ENCODE assay signal across 8 mouse cellular contexts in the genomic region with DNA sequence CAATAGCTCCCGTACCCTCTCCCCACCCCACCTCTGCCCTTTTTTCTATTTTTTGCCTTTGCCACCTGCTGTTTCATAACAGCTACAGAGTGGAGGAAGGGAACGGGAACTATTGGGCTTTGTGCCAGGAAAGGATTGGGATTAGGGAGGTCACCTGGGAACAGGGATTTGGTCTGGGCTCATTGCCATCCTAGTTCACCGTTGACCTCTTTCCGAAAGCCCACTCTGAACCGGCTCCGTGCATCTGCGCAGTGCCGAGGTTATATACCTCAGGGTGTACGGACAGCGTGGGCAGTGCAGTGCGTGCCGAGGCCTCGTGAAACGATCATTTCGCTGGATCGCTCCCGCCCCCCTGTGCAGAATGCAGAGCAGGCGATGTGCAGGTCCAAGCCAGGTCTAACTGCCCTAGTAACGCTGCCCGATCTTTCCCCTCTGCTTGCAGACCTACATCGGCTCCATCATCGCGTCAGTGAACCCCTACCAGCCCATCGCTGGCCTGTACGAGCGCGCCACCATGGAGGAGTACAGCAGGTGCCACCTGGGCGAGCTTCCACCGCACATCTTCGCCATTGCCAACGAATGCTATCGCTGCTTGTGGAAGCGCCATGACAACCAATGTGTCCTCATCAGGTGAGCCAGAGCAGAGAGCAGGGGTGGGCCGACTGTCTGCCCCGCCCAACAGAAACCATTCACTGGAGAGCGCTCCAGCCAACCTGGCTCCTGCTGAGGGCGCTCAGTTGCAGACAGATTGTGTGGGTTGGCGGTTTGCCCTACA.
A peak's percentile ranks its signal among the peaks of the same experiment; 100 is the strongest.
DNase-seq lines count a peak whose midpoint lies in the region; ATAC-seq lines count a peak whose summit lies in the region.

No protein-coding gene starts in this region.

- 61% methylated on average over 38 of the region's 38 CpGs for WGBS in neural tube, embryonic 11.5 days
- WGBS in neural tube, embryonic 14.5 days = 55% methylated on average over 38 of the region's 38 CpGs

- H3K4me2 ChIP-seq in neural tube, embryonic 11.5 days (ENCODE audit: low read depth) = 0 out of 2 replicates have a peak overlapping the region, but pooled peaks have one; percentile 14
- H3K4me2 ChIP-seq in neural tube, embryonic 14.5 days (ENCODE audit: low read depth, low read length) = peak overlapping the region; percentile 36

- no peaks in the 10 kb centered on the region for H3K9me3 ChIP-seq in neural tube, embryonic 11.5 days (ENCODE audit: control insufficient read depth, low read length)
- no peaks in the 10 kb centered on the region for H3K9me3 ChIP-seq in neural tube, embryonic 14.5 days (ENCODE audit: control insufficient read depth, low read length)

- DNase-seq in neural tube, embryonic 11.5 days (ENCODE audit: low spot score) = no peak
- no peak for DNase-seq in neural tube, embryonic 10.5 days (ENCODE audit: extremely low spot score, low spot score)
- DNase-seq in frontal cortex, postnatal 25 days (ENCODE audit: low spot score in 2 of 2) = peak; percentile 21 to 22
- DNase-seq in layer of hippocampus, postnatal 25 days (ENCODE audit: extremely low spot score in 1 of 2, low spot score in 1 of 2) = peak; percentile 49 to 55
- no peak for DNase-seq in thymus, postnatal 0 days (ENCODE audit: low spot score)
- no peak for DNase-seq in embryo, embryonic 9.5 days (ENCODE audit: extremely low spot score)
- no peak for DNase-seq in gastrocnemius, adult 8-10 months (ENCODE audit: low spot score in 2 of 2)

- no peaks in the 10 kb centered on the region for H3K27me3 ChIP-seq in neural tube, embryonic 11.5 days (ENCODE audit: control insufficient read depth, insufficient read depth, low read length)
- no peaks in the 10 kb centered on the region for H3K27me3 ChIP-seq in neural tube, embryonic 14.5 days (ENCODE audit: control insufficient read depth, insufficient read depth, low read length)

- no peaks in the 10 kb centered on the region for H3K4me1 ChIP-seq in neural tube, embryonic 11.5 days (ENCODE audit: control insufficient read depth, insufficient read depth, low read length)
- H3K4me1 ChIP-seq in neural tube, embryonic 14.5 days (ENCODE audit: control insufficient read depth, insufficient read depth, low read length) = peaks cover 7% of the 10 kb centered on the region

- no peaks in the 10 kb centered on the region for H3K36me3 ChIP-seq in neural tube, embryonic 11.5 days (ENCODE audit: control insufficient read depth, insufficient read depth, low read length)
- no peaks in the 10 kb centered on the region for H3K36me3 ChIP-seq in neural tube, embryonic 14.5 days (ENCODE audit: control insufficient read depth, insufficient read depth, low read length)

- no peak overlapping the region for H3K27ac ChIP-seq in neural tube, embryonic 11.5 days (ENCODE audit: low read depth, low read length)
- 0 out of 2 replicates have a peak overlapping the region, but pooled peaks have one; percentile 10 for H3K27ac ChIP-seq in neural tube, embryonic 14.5 days (ENCODE audit: low read depth, low read length)

- ATAC-seq in neural tube, embryonic 11.5 days (ENCODE audit: insufficient read depth, low FRiP score, low TSS enrichment) = no peak
- ATAC-seq in neural tube, embryonic 14.5 days (ENCODE audit: low read depth) = peak; percentile 65

- no peak overlapping the region for H3K4me3 ChIP-seq in neural tube, embryonic 11.5 days (ENCODE audit: low read depth, low read length)
- H3K4me3 ChIP-seq in neural tube, embryonic 14.5 days (ENCODE audit: low read depth, low read length) = peak overlapping the region; percentile 13; the same call in 1 of the 2 replicates

- H3K9ac ChIP-seq in neural tube, embryonic 11.5 days (ENCODE audit: low read length) = no peak overlapping the region
- H3K9ac ChIP-seq in neural tube, embryonic 14.5 days (replicated peaks; ENCODE audit: low read depth, low read length) = no peak overlapping the region

Comparison
In these comparisons a context has a peak if more than half of its experiments do, and no peak if none do; other contexts are left out.
1. DNase-seq: peak in frontal cortex, postnatal 25 days (2 of 2) and layer of hippocampus, postnatal 25 days (2 of 2); none in neural tube, embryonic 11.5 days (single experiment), neural tube, embryonic 10.5 days (single experiment), thymus, postnatal 0 days (single experiment), embryo, embryonic 9.5 days (single experiment) and gastrocnemius, adult 8-10 months (0 of 2).